Comparison of ENCODE assay signal across 9 mouse cellular contexts in genomic region chr6:137872055-137872735, GRCm38 (mm10).
DNase-seq lines count a peak whose midpoint lies in the region; ATAC-seq and TF ChIP-seq lines count a peak whose summit lies in the region.
"Had no signal": no experiment of that assay in that cellular context is flagged by ENCODE, and none has a peak within 500 bp of the region (broad histone marks: within the 10 kb centered on the region; RNA-seq: fewer than 3 reads in every experiment).

No protein-coding gene starts in this region.

- H3K9me3 ChIP-seq in heart, postnatal 0 days (replicated peaks; ENCODE audit: control insufficient read depth, low read length): no peaks in the 10 kb centered on the region
- H3K9me3 ChIP-seq in neural tube, embryonic 12.5 days: no peaks in the 10 kb centered on the region
- H3K9me3 ChIP-seq: stomach, embryonic 15.5 days had no signal

- no peak for TF ChIP-seq CTCF in thymus, adult 2 months (IDR thresholded peaks at IDR 0.05; ENCODE audit: borderline replicate concordance, control insufficient read depth, extremely low read depth, insufficient read depth, low read length, poor library complexity)
- TF ChIP-seq CTCF in heart, postnatal 0 days (IDR thresholded peaks at IDR 0.05; ENCODE audit: low read depth): peak; percentile 71
- TF ChIP-seq CTCF in liver, adult 2 months (IDR thresholded peaks at IDR 0.05; ENCODE audit: low read depth, low read length): peak; percentile 73

- DNase-seq in thymus, adult 2 months: peak; percentile 8
- no peak for DNase-seq in thymus, adult 18-20 months
- peak; percentile 27 for DNase-seq in fibroblast of lung, adult 2 months (ENCODE audit: low read depth)
- DNase-seq in heart, postnatal 0 days (ENCODE audit: low spot score): peak; percentile 30
- DNase-seq in kidney, postnatal 14 days: peak; percentile 48
- peak; percentile 56 for DNase-seq in liver, adult 2 months (ENCODE audit: extremely low read depth, low read depth, low spot score)
- DNase-seq in thymus, postnatal 4 days: peak; percentile 32

- H3K4me1 ChIP-seq in thymus, adult 2 months (replicated peaks; ENCODE audit: control insufficient read depth, insufficient read depth, low read length): no peaks in the 10 kb centered on the region
- H3K4me1 ChIP-seq in heart, postnatal 0 days (ENCODE audit: control insufficient read depth, insufficient read depth): no peaks in the 10 kb centered on the region
- H3K4me1 ChIP-seq in liver, adult 2 months (ENCODE audit: control insufficient read depth, insufficient read depth, low read length): no peaks in the 10 kb centered on the region
- H3K4me1 ChIP-seq in neural tube, embryonic 12.5 days: no peaks in the 10 kb centered on the region
- H3K4me1 ChIP-seq: stomach, embryonic 15.5 days had no signal

- H3K79me2 ChIP-seq in liver, adult 2 months (ENCODE audit: control insufficient read depth, insufficient read depth, low read length): no peaks in the 10 kb centered on the region

- ATAC-seq in heart, postnatal 0 days (ENCODE audit: insufficient read depth, low read depth): peak; percentile 58; the same call in 1 of the 2 replicates
- no peak for ATAC-seq in neural tube, embryonic 12.5 days (ENCODE audit: low FRiP score, low read depth)

- H3K9ac ChIP-seq in heart, postnatal 0 days (replicated peaks; ENCODE audit: low read depth, low read length): no peak overlapping the region
- no peak overlapping the region for H3K9ac ChIP-seq in liver, adult 2 months (ENCODE audit: low read depth, low read length)
- H3K9ac ChIP-seq in neural tube, embryonic 12.5 days: no peak overlapping the region
- H3K9ac ChIP-seq: stomach, embryonic 15.5 days had no signal

- TF ChIP-seq POLR2A in thymus, adult 2 months (IDR thresholded peaks at IDR 0.05; ENCODE audit: control insufficient read depth, extremely low read depth, insufficient read depth, low read length, poor library complexity): no peak
- TF ChIP-seq POLR2A in liver, adult 2 months (IDR thresholded peaks at IDR 0.05; ENCODE audit: extremely low read depth, insufficient read depth, low read length): no peak

- no peak overlapping the region for H3K4me3 ChIP-seq in thymus, adult 2 months (ENCODE audit: control insufficient read depth, insufficient read depth, low read length)
- no peak overlapping the region for H3K4me3 ChIP-seq in heart, postnatal 0 days (ENCODE audit: low read depth, low read length)
- no peak overlapping the region for H3K4me3 ChIP-seq in liver, adult 2 months (ENCODE audit: insufficient read depth, low read depth, low read length)
- H3K4me3 ChIP-seq in neural tube, embryonic 12.5 days: no peak overlapping the region
- H3K4me3 ChIP-seq: stomach, embryonic 15.5 days had no signal

- H3K27me3 ChIP-seq in thymus, adult 2 months (ENCODE audit: control insufficient read depth, insufficient read depth, low read length): no peaks in the 10 kb centered on the region
- H3K27me3 ChIP-seq in heart, postnatal 0 days (ENCODE audit: control insufficient read depth, insufficient read depth, low read length): no peaks in the 10 kb centered on the region
- no peaks in the 10 kb centered on the region for H3K27me3 ChIP-seq in liver, adult 2 months (ENCODE audit: control insufficient read depth, insufficient read depth, low read length)
- no peaks in the 10 kb centered on the region for H3K27me3 ChIP-seq in neural tube, embryonic 12.5 days (replicated peaks)
- H3K27me3 ChIP-seq: stomach, embryonic 15.5 days had no signal

- H3K36me3 ChIP-seq in thymus, adult 2 months (ENCODE audit: control insufficient read depth, insufficient read depth, low read length): no peaks in the 10 kb centered on the region
- H3K36me3 ChIP-seq in heart, postnatal 0 days (replicated peaks; ENCODE audit: control insufficient read depth, insufficient read depth, low read length): no peaks in the 10 kb centered on the region
- no peaks in the 10 kb centered on the region for H3K36me3 ChIP-seq in liver, adult 2 months (ENCODE audit: control insufficient read depth, insufficient read depth, low read length)
- no peaks in the 10 kb centered on the region for H3K36me3 ChIP-seq in neural tube, embryonic 12.5 days
- H3K36me3 ChIP-seq: stomach, embryonic 15.5 days had no signal

- 44% methylated on average over 17 of the region's 17 CpGs for WGBS in thymus, adult 2 months
- WGBS in heart, postnatal 0 days: 31% methylated on average over 17 of the region's 17 CpGs
- WGBS in liver, adult 2 months: 26% methylated on average over 17 of the region's 17 CpGs
- WGBS in neural tube, embryonic 12.5 days: 37% methylated on average over 17 of the region's 17 CpGs

- TF ChIP-seq EP300 in heart, postnatal 0 days (IDR thresholded peaks at IDR 0.05; ENCODE audit: low read depth): no peak

- H3K27ac ChIP-seq in thymus, adult 2 months (ENCODE audit: control insufficient read depth, insufficient read depth, low read length): no peak overlapping the region
- H3K27ac ChIP-seq in heart, postnatal 0 days (ENCODE audit: low read depth): no peak overlapping the region
- H3K27ac ChIP-seq in liver, adult 2 months (replicated peaks; ENCODE audit: insufficient read depth, low read depth, low read length): no peak overlapping the region
- H3K27ac ChIP-seq in neural tube, embryonic 12.5 days: no peak overlapping the region
- H3K27ac ChIP-seq: stomach, embryonic 15.5 days had no signal

- peak overlapping the region; percentile 47 for H3K4me2 ChIP-seq in heart, postnatal 0 days (ENCODE audit: low read depth, low read length)
- peak overlapping the region; percentile 34; the same call in 1 of the 2 replicates for H3K4me2 ChIP-seq in neural tube, embryonic 12.5 days (replicated peaks)
- H3K4me2 ChIP-seq: stomach, embryonic 15.5 days had no signal

Comparison
In these comparisons a context has a peak if more than half of its experiments do, and no peak if none do; other contexts are left out.
1. DNase-seq: peak in thymus, adult 2 months (single experiment), fibroblast of lung, adult 2 months (single experiment), heart, postnatal 0 days (single experiment), kidney, postnatal 14 days (single experiment), liver, adult 2 months (single experiment) and thymus, postnatal 4 days (single experiment); none in thymus, adult 18-20 months (0 of 2).